Mouse (Mus musculus) C2C12 (cell line): ENCODE measurements at regions not wholly inside any gene's neighbourhood (a gene's known extent, or its start where the extent isn't known, plus 50 kb on each side); places are given as distances from the start of the nearest gene placed in this dataset.

Source experiments
- H3K27me3 ChIP-seq: one replicate; pipeline ENCODE4 v1.6.1; 2011; ENCODE audit not compliant: control insufficient read depth, insufficient read depth, insufficient read length
- H3K36me3 ChIP-seq: one replicate; pipeline ENCODE4 v1.6.1; 2011; ENCODE audit not compliant: control insufficient read depth, insufficient read depth
- H3K4me3 ChIP-seq: one replicate; pipeline ENCODE4 v1.5.1; 2011; ENCODE audit warnings: mild to moderate bottlenecking, control low read depth; ENCODE audit not compliant: poor library complexity, insufficient read depth, severe bottlenecking
- H3K79me2 ChIP-seq: one replicate; pipeline ENCODE4 v1.6.1; 2011; ENCODE audit not compliant: control insufficient read depth, insufficient read depth
- H3K79me3 ChIP-seq: one replicate; pipeline ENCODE4 v1.6.1; 2011; ENCODE audit warnings: low read depth, control low read depth
- H3ac ChIP-seq: one replicate; pipeline ENCODE3; 2011; ENCODE audit warnings: low read depth; ENCODE audit not compliant: control insufficient read depth, insufficient read length
- CEBPB ChIP-seq: IDR thresholded peaks from one replicate; pipeline ENCODE4 v1.6.1; 2011; ENCODE audit warnings: low read depth, mild to moderate bottlenecking, control low read depth, moderate library complexity
- CTCF ChIP-seq: IDR thresholded peaks from one replicate; pipeline ENCODE4 v1.5.1; 2011; ENCODE audit not compliant: control insufficient read depth, insufficient read depth, insufficient read length
- FOSL1 ChIP-seq: IDR thresholded peaks from one replicate; pipeline ENCODE4 v1.8.0; 2011; ENCODE audit warnings: mild to moderate bottlenecking, low read length; ENCODE audit not compliant: poor library complexity, insufficient read depth, severe bottlenecking
- MAX ChIP-seq: IDR thresholded peaks from one replicate; pipeline ENCODE4 v1.6.1; 2011; ENCODE audit warnings: mild to moderate bottlenecking, control low read depth
- MYOD1 ChIP-seq: IDR thresholded peaks from one replicate; pipeline ENCODE4 v1.6.1; 2011; ENCODE audit warnings: low read depth; ENCODE audit not compliant: control insufficient read depth, insufficient read length
- MYOG ChIP-seq: IDR thresholded peaks from one replicate; pipeline ENCODE4 v1.6.1; 2011; ENCODE audit not compliant: control insufficient read depth, insufficient read length; ENCODE audit errors: extremely low read depth
- USF1 ChIP-seq: IDR thresholded peaks from one replicate; pipeline ENCODE4 v1.6.1; 2011; ENCODE audit warnings: low read depth, mild to moderate bottlenecking, control low read depth, moderate library complexity

DNA sequence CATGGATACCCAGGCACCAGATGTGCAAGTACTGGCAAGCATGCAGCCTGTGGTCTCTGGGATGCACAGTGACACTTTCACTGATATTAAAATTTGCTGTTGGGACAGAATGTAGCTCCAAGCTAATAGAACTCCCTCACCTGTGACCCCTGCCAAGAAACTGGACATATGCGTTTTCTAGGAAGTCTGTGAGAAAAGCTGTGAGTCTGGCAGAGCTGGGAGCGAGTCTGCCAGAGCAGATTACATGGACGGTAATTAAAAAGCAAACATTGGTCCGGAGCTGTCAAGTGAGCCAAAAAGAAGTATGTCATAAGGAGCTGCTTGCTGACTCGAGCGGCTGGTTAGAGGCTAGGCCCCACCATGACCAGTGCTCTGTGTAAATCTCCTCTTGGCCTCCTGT lies 147.1 kb downstream of the Tsen15 start:
- no peaks in the 10 kb centered on the region for H3K79me3 ChIP-seq
- no peak overlapping the region for H3K4me3 ChIP-seq
- TF ChIP-seq MAX (no peak), CTCF (no peak), MYOG (no peak), USF1 (no peak), MYOD1 (no peak), CEBPB (no peak), FOSL1 (no peak)
- H3K27me3 ChIP-seq = peaks cover 3% of the 10 kb centered on the region
- H3K79me2 ChIP-seq = no peaks in the 10 kb centered on the region
- H3K36me3 ChIP-seq = no peaks in the 10 kb centered on the region
- no peak overlapping the region for H3ac ChIP-seq

DNA sequence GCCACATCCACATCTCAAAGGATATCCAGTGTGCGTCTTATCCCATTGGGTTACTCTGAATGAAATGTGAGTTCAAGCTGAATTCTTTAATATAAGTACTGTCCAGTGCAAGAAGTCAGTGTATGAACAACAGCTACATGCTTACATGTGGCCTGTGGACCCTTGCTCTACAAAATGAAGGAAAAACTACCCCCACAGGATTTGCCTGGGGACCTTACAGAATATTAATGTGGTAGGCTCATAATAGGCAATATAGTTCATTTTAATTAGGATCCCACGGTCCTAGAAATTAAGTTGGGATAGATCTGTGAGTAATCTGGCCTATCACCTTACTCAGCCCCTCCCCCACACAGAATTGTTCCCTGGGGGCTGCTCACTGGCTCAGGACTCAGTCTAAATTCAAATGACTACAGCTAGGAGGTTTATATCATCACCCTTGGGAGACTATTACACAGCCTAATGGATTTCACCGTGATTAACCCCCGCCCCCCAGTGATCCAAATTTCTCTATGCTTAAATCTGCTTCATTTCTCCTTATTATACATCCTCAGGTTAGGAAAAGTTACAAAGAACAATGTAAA lies 145.4 kb upstream of the 1700025G04Rik start:
- H3ac ChIP-seq = no peak overlapping the region
- H3K79me2 ChIP-seq = no peaks in the 10 kb centered on the region
- no peaks in the 10 kb centered on the region for H3K79me3 ChIP-seq
- no peak overlapping the region for H3K4me3 ChIP-seq
- no peaks in the 10 kb centered on the region for H3K36me3 ChIP-seq
- no peak for TF ChIP-seq CTCF
- no peak for TF ChIP-seq FOSL1
- TF ChIP-seq MYOG = no peak
- TF ChIP-seq MYOD1 = no peak
- TF ChIP-seq USF1 = no peak
- no peak for TF ChIP-seq MAX
- no peak for TF ChIP-seq CEBPB
- H3K27me3 ChIP-seq = peaks cover 3% of the 10 kb centered on the region

DNA sequence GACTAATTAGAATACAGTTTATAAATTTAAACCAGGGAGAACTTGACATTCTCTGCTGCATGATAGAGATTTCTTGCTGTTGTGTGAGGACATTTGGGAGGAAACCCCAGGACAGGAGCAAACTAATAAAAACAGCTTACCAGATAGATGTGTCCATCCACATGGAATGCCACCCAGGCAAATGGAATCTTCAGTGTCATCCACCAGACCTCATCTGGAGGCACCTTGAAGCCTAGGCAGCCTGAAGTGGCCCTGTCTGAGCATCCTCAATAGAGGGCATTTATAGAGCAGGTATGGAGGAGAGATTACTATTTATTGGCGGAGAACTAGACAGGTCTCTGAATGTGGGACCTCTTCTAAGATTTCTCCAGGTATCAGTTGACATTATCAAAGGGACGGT lies 144.8 kb upstream of the 1700025G04Rik start:
- peaks cover 3% of the 10 kb centered on the region for H3K27me3 ChIP-seq
- TF ChIP-seq FOSL1 (no peak), MYOG (no peak), MAX (no peak), CTCF (no peak), CEBPB (no peak), USF1 (no peak), MYOD1 (no peak)
- H3K79me3 ChIP-seq = no peaks in the 10 kb centered on the region
- H3K79me2 ChIP-seq = no peaks in the 10 kb centered on the region
- no peak overlapping the region for H3K4me3 ChIP-seq
- no peaks in the 10 kb centered on the region for H3K36me3 ChIP-seq
- no peak overlapping the region for H3ac ChIP-seq

DNA sequence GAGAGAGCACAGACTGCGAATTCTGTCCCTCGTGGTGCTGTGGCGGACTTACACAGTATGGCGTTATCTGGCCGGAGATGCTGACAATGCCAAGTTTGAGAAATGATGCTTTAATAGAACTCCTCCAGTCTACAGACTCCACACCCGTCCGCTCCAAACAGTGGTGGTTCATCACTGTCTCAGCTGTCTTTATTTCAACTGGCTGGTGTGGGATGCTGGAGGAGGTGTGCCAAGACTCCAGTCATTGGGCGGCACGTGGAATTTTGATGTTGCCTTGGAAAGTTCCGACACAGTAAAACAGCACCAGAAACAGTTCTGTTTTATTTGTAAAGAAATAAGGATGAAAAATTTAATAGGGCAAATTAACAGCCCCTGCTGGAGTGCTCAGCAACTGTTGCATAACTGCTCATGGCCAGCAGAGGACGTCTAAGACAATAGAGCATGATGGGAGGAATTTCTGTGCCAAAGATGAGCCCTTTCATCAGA lies 141.8 kb upstream of the 1700025G04Rik start:
- Histone ChIP-seq H3K4me3 (no peak overlapping the region), H3K79me3 (no peaks in the 10 kb centered on the region), H3ac (no peak overlapping the region), H3K27me3 (peaks cover 3% of the 10 kb centered on the region), H3K36me3 (no peaks in the 10 kb centered on the region), H3K79me2 (no peaks in the 10 kb centered on the region)
- TF ChIP-seq FOSL1 = no peak

DNA sequence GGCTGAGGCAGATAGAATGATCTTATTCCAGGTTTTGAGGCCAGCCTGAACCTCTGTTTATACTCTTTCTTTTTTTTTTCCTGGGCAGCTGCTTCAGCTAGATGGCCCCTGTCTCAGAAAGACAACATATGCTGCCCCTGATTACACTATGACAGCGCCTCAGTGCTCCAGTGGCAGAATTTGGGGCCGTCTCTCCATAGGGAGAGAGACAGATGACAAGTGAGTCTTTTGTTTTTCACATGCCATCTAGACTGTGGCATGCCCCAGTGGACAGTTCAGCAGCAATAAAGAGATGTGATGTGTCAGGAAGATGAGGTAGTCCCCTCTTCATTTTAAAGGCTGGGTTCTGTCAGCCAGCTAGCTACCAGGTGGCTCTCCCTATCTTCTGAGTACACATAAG lies 139.8 kb upstream of the 1700025G04Rik start:
- Histone ChIP-seq H3K4me3 (no peak overlapping the region), H3K36me3 (no peaks in the 10 kb centered on the region), H3K79me2 (no peaks in the 10 kb centered on the region), H3ac (no peak overlapping the region), H3K27me3 (no peaks in the 10 kb centered on the region), H3K79me3 (no peaks in the 10 kb centered on the region)
- TF ChIP-seq CTCF (no peak), MAX (no peak), CEBPB (no peak), FOSL1 (no peak), MYOD1 (no peak), MYOG (no peak), USF1 (no peak)

DNA sequence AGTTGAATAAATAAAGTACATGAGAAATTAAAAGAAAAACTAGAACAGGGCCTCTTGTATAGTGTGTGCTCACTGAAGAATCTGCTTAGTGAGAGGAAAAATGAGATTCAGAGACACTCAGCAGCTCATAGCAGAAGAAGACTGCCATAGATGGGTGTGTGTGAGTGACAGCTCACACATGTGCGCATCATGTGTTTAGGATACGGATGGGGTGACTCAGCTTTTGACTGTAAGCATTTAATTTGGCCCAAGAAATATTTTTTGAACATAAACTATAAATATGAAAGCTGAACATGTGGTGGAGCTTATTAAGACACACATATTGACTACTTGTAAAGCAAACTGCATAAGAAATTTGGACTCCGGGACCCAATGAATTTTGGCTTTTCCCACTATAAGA lies 136.1 kb upstream of the 1700025G04Rik start:
- H3K27me3 ChIP-seq = no peaks in the 10 kb centered on the region
- H3K36me3 ChIP-seq = no peaks in the 10 kb centered on the region
- no peaks in the 10 kb centered on the region for H3K79me3 ChIP-seq
- TF ChIP-seq CEBPB (no peak), MYOG (no peak), MAX (no peak), USF1 (no peak), CTCF (no peak), FOSL1 (no peak), MYOD1 (no peak)
- H3K79me2 ChIP-seq = no peaks in the 10 kb centered on the region
- no peak overlapping the region for H3ac ChIP-seq
- H3K4me3 ChIP-seq = no peak overlapping the region
